Mouse (Mus musculus) left cerebral cortex, postnatal 36 days (tissue): ENCODE results near the gene Rras. TPM values are rescaled to one million over a fixed set of nuclear protein-coding genes. Genes with fewer than 3 reads are reported as not detected.
A peak's percentile ranks its signal among the peaks of the same experiment; 100 is the strongest.

Source experiments
- DNase-seq, 2 experiments: peaks; one replicate each; pipeline ENCODE4 v3.0.0; 2021 to 2022; ENCODE audit warnings: low spot score in 2 of 2, mixed read lengths in 1 of 2
- intact Hi-C: fragments of 180-260 bp; cut with DNase I; formaldehyde crosslinking; loops from one replicate; pipeline ENCODE4 v1.15.1; 2025
- total RNA-seq, 2 experiments: library from RNA; stranded (reverse); gene quantifications; 2 replicates each; pipeline ENCODE4 v1.2.3; 2021

Gene Rras
- total RNA-seq, result 10 to 100 TPM; 12.9 to 13.9 TPM

DNA sequence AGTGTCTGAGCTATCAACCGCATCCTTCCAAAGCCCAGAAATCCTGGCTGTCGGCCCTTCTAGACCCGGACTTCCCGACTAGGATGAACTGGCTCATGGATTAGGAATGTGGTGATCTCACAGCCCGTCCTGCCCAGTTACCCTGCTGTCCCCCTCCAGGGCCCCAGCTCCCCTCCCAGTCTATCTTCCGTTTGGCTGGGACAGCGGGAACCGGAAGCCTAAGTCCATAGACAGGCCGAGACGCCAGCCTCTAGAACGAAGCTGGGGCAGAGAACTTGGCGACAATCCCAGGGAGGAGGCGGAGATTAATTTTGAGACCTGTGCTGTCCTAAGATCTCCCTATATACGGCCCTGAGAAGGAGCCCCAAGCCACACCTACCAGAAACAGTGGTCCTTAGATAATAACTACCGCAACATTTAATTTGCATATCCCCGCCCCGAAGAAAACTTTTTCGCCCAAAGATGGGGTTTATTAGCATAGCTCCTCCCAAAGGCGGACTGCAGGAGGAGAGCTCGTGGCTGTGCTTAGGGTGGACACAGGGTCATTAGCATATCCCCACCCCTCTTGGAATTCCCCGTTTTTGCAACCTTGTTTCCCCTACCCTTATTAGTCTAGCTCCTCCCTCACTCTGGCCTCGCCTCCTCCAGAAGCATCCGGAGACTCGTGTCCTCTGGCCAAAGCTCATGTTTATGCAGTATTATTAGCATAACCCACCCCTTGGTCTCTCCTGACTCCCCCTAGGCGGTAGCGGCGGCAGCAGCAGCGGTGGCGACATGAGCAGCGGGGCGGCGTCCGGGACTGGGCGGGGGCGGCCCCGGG lies at the start of gene Rras:
Gene Rras (plus strand): TSS at position 720 of the 820 bp plus-strand sequence.
- intact Hi-C loops, result loop anchor here (2.0 to 5.0 kb wide), 2 partner anchors 21 to 35 kb away; partner anchors contain the start of genes Irf3 and Prr12
- peak; percentile 81 to 83 for DNase-seq

GRCm38 (mm10) chr7:44970231-44970691 lies 47.5 kb upstream of the Rras start:
- peak; percentile 79 to 81 for DNase-seq
- intact Hi-C loops, result loop anchor here (5.0 kb wide), 1 partner anchor 43 kb away; the partner anchor contains the start of gene Ap2a1

DNA sequence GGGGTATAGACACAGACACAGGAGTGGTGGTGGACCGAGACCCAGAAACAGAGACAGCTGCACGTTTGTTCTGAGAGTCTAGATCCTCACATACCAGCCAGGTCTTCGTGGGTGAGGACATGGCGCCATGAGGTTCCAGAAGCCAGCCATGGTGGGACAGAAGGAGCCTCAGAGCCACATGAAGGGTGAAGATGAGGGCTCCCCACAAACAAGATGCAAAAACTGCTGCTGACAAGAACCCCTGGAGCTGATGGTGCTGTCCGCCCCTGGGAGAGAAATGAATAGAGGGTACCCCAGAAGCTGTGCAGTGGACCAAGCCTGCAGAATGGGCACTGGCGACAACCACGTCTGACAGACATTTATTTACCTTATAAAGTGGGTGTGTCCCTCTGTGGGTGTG lies 46.6 kb upstream of the Rras start:
- DNase-seq, result no peak
- intact Hi-C loops, result loop anchor here (5.0 kb wide), 1 partner anchor 44 kb away; the partner anchor contains the start of gene Ap2a1

DNA sequence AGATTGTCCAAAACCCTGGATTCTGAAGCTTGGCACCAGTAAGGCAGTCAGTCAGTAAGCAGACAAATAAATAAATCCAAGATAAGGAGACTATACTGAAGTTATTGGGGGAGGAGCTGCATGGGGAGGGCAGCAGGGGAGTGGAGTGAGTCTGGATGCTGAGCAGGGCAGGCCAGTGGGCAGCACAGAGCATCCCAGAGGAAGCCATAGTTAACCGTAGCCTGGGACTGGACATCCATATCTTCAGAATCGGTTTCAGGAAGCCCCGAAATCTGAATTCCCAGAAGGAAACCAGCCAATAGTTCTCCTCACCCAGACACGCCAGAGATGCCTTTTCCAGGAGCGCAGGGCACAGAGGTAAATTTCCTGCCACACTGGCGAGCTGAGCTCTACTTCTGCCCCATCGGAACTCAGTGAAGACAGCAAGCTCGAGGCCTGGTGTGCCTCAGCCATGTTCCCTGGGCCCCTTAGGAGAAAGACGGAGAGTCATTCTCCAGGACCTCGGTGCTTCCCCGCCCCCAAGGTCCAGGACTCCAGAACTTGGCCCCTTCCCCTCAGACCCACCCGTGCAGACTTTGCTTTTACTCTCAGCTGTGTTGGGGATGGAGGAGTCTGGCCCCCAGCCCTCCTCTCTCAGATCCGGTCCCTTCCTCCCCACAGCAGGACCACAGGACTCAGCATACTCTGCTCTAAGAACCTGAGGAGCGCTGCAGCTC lies 44.2 kb upstream of the Rras start:
- intact Hi-C loops, result loop anchor here (5.0 kb wide), 1 partner anchor 46 kb away; the partner anchor contains the start of gene Ap2a1
- no peak for DNase-seq

DNA sequence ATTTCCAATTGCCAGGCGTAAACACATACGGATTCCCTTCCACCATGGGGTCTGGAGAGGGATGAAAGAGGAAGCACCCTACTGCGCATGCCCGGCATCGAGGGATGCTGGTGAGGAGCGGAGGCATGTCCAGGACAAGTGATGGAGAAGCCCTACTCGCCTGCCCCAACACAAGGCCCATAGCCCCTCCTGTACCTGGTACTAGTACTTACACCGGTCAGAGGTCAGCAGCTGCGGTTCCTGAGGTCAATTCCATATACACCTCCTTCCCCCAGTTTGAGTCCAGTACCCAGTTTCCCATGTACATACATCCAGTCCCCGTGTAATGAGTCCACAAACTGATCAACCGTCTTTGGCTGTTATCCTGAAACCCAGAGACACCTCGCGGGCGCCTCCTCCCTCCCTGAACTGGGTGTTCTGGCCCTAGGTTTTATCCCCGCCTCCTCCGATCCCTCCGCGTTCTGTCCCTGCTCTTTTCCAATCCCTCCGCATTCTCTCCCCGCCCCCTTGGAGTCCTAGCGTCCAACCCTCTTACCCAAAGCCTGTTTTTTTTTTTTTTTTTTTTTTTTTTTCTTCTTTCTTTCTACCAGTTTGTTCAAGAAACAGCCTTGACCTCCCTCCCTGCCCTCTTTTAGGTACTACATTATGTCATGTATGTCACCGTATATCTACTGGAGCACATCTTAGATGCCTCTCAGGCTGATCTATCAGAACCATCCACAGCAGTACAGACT lies 43.2 kb upstream of the Rras start, which contains the start of gene Cpt1c:
Gene Cpt1c (minus strand): TSS at position 469 of the 734 bp plus-strand sequence.
- intact Hi-C loops, result loop anchor here (5.0 kb wide), 1 partner anchor 47 kb away; the partner anchor contains the start of gene Ap2a1
- peak; percentile 86 for DNase-seq

DNA sequence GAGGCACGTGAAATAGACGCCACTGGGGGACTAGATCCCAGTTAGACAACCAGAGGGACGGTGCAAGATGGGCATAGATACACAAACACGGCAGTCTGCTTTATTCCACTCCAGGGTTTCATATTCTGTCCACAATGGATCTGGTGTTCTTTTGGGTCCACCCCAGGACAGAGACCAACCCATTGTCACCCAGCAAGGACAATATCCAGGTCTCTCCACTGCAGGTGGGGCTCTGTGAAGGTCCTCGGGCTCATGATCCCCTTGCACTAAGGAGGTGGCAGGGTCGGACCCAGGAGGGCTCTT lies 42.7 kb upstream of the Rras start:
- no peak for DNase-seq
- intact Hi-C loops, result no loop called here

GRCm38 (mm10) chr7:44978300-44978699 lies 39.5 kb upstream of the Rras start:
- intact Hi-C loops, result no loop called here
- DNase-seq, result no peak

DNA sequence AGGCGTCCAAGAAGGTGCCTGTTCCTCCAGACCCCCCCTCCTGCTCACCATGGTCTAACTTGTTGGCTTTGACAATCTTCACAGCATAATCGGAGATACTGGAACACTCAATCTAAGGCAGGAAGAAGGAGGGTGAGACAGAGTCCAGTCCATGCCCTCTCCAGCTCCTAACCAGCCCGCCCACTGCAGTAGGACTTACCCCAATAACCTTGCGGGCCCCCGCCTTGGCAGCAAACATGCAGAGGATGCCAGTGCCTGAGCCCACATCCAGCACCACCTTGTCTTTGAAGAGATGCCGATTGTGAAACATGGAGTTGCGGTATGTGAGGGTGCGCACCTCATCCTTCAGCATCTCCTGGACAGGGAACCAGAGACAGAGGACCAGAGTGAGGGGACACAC lies 36.2 kb upstream of the Rras start:
- no peak for DNase-seq
- intact Hi-C loops, result loop anchor here (5.0 kb wide), 1 partner anchor 71 kb away; the partner anchor contains the start of gene Prr12

- intact Hi-C loops, result loop anchor here (5.0 kb wide), 1 partner anchor 69 kb away; the partner anchor contains the start of gene Prr12
- DNase-seq, result peak; percentile 73 to 83
Observed at GRCm38 (mm10) chr7:44983085-44983484, 34.7 kb upstream of the Rras start.

GRCm38 (mm10) chr7:44983944-44984832 lies 33.6 kb upstream of the Rras start:
- no peak for DNase-seq
- intact Hi-C loops, result loop anchor here (5.0 kb wide), 1 partner anchor 68 kb away; the partner anchor contains the start of gene Prr12

GRCm38 (mm10) chr7:44984833-44985164 lies 33.0 kb upstream of the Rras start:
- no peak for DNase-seq
- intact Hi-C loops, result loop anchor here (5.0 kb wide), 1 partner anchor 68 kb away; the partner anchor contains the start of gene Prr12

- DNase-seq, result peak; percentile 47 to 48
- intact Hi-C loops, result no loop called here
Observed at GRCm38 (mm10) chr7:44985595-44986191, 32.1 kb upstream of the Rras start.

DNA sequence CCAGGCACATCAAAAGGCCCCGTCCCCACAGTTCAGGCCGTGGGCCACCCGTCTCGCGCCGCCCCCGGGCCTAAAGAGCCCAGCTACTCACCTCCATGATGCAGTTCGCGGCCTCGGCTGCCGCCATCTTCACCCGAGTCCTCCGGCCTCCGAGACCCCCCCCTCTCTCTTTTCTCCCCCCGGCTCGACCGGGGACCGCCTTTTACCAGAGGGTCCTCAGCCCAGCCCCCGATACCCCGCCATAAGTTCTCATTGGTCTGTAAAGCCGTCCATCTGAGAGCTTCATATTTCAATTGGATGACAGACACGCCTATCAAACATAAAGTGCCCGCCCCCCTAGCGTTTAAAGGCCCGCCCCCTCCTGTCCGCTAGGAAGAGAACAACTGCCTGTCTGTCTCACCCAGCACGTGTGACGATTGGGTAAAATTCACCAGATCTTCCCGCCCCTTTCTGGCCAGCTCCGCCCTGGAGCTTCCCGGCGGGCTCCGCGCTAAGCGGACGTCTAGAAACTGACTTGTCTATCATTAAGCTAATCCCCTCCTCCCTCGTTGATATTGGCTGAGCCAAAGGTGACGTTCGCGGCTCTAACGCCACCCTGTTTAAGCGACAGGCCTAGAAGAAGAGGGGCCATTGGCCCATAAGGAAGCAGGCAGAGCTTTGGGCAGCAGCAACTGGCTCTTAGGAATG lies 31.4 kb upstream of the Rras start, which contains the start of gene Prmt1:
Gene Prmt1 (minus strand): TSS at position 377 of the 687 bp plus-strand sequence.
- intact Hi-C loops, result no loop called here

DNA sequence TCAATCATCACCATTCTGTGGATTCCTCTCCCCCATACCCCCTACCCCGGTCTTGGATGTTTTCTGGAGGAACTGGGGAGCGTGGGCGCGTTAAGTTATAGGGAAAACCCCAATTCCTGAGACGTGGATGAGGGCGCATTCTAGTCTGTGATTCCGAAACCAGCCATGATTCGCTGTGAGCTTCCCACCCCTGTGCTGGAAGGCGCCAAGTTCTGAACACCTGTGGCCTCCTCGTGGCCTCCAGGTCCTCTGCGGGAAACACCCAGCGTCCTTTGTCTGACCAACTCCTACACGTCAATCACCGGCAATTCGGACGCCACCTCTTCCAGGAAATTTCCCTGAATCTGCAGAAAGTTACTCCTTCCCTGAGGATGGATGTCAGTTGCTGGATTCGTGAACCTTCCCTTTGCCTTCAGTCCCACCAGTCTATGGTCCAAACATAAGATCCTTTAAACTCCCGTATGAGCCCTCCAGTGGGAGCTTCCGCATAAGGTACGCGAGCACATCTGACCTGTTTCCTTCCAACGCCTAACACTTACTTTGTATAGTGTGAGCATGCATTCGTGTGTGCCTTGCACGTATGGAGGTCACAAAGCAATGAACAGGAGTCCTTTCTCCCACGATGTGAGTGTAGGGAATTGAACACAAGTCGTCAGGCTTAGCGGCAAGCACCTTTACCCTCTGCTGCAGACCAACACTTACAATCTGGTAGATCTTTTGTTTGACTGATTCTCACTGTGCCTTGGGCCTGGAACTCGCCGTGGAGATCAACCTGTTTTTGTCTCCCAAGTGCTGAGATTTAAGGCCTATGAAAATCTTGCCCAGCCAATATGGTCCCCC lies 30.7 kb upstream of the Rras start:
- intact Hi-C loops, result no loop called here
- peak in 1 of 2 experiments; percentile 28 for DNase-seq

More for the DNA sequence above, 31.4 kb upstream of the Rras start, which contains the start of gene Prmt1:
- DNase-seq, result peak; percentile 99

DNA sequence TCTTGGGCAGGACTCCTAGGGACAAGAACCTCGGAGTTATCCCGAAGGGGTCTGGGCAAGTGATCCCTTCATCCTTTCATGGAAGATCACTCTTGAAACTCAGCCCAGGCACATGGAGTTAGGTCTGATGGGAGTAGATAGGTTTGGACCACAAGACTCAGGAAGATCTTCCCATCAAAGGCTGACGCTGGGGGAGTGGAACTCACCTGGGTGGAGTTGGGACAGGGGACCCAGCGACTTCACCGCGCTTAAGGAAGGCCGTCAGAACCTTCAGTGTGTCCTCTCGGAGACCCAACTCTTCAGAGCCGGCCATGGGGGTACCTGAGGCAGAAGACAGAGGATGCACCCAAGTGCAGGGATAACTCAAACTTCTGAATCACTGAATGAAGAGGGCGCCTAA lies 21.1 kb upstream of the Rras start:
- no peak for DNase-seq
- intact Hi-C loops, result loop anchor here (2.0 kb wide), 1 partner anchor 20 kb away; the partner anchor contains the start of genes Rras and Scaf1

DNA sequence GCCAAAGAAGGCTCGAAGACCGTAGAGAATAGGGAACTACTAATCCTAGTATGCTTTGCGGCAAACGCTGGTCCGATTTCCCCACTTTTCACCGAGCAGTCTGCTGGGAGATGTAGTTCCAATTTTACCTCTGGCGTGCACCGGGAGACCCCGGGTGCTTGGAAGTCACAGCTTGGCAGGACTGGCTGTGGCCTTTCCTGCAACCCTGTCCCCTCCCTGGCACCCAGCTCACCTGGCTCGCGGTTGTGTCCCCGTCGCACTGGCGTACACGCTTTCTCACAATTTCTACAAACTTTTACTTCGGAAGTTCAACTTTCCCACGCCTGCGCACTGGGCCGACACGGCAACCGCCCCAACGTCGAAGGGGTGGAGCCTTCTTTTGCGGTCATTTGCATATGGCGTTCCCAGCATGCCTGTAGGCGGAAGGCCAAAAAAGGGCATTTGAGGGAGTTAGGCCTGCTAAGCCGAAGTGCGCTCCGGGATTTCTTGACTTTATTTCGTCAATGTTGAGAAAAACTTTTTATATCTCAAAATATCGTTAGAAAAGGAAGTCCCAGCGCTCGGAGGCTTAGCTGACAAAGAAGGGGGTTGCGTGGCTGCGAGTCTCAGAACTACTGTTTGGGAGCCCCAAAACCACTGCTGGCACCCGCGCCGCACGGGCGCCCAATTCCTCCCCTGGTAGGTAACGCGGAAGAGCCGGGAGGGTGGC lies 20.4 kb upstream of the Rras start, which contains the start of gene Irf3:
Gene Irf3 (plus strand): TSS at position 418 of the 709 bp plus-strand sequence.
- intact Hi-C loops, result loop anchor here (2.0 kb wide), 1 partner anchor 19 kb away; the partner anchor contains the start of genes Rras and Scaf1

More for the DNA sequence above, 20.4 kb upstream of the Rras start, which contains the start of gene Irf3:
- DNase-seq, result peak; percentile 96 to 97
